Mouse (Mus musculus): Measurements from ENCODE around the gene Vmn2r49. TPM values are rescaled to one million over a fixed set of nuclear protein-coding genes. Genes with fewer than 3 reads are reported as not detected.

Vmn2r49 gene
- polyA plus RNA-seq (2012) = not detected in 2 replicates

GRCm38 (mm10) chr7:9992157-9992556, at the start of gene Vmn2r49:
TSS of gene Vmn2r49 (minus strand) at chr7:9992257.

GRCm38 (mm10) chr7:9953485-9953884, 38.6 kb downstream of the Vmn2r49 start, which contains the start of gene Vmn2r48:
TSS of gene Vmn2r48 (minus strand) at chr7:9953585.

Other genes with a start within 250 kb of the Vmn2r49 start
- gene Vmn2r46, start 221.7 kb downstream of the Vmn2r49 start, polyA plus RNA-seq (2012) = not detected in 2 replicates
- gene Vmn2r47, start 150.9 kb downstream of the Vmn2r49 start, polyA plus RNA-seq (2012) = not detected in 2 replicates
- not detected in 2 replicates for gene Vmn2r48, start 38.7 kb downstream of the Vmn2r49 start, polyA plus RNA-seq (2012)
- gene Vmn2r50, start 61.0 kb upstream of the Vmn2r49 start, polyA plus RNA-seq (2012) = not detected in 2 replicates
- gene Vmn2r51, start 113.5 kb upstream of the Vmn2r49 start, polyA plus RNA-seq (2012) = not detected in 2 replicates
- gene Vmn2r52, start 184.3 kb upstream of the Vmn2r49 start, polyA plus RNA-seq (2012) = not detected in 2 replicates